Mouse (Mus musculus): ENCODE results near the gene Mrps10. TPM values are rescaled to one million over a fixed set of nuclear protein-coding genes. Genes with fewer than 3 reads are reported as not detected.

Gene Mrps10
- polyA plus RNA-seq, 1 experiment, result 28.8 TPM

Other genes with a start within 250 kb of the Mrps10 start
- gene Guca1b, start 16.5 kb downstream of the Mrps10 start, polyA plus RNA-seq (2012; rRNA removed), result 0.65 and 0.71 TPM in 2 replicates
- 1.4 and 1.6 TPM in 2 replicates for gene Guca1a, start 31.7 kb downstream of the Mrps10 start, polyA plus RNA-seq (2012; rRNA removed)
- gene AI661453, start 67.7 kb downstream of the Mrps10 start, polyA plus RNA-seq (2012; rRNA removed), result 1.6 and 1.8 TPM in 2 replicates
- 3.9 and 4.3 TPM in 2 replicates for gene 1700001C19Rik, start 68.5 kb downstream of the Mrps10 start, polyA plus RNA-seq (2012; rRNA removed)
- 22.7 and 23.1 TPM in 2 replicates for gene Taf8, start 133.4 kb downstream of the Mrps10 start, polyA plus RNA-seq (2012; rRNA removed)
- 164 and 194 TPM in 2 replicates for gene Ccnd3, start 136.2 kb downstream of the Mrps10 start, polyA plus RNA-seq (2012; rRNA removed)
- 9.5 and 9.8 TPM in 2 replicates for gene Bysl, start 242.6 kb downstream of the Mrps10 start, polyA plus RNA-seq (2012; rRNA removed)
- gene Med20, start 242.7 kb downstream of the Mrps10 start, polyA plus RNA-seq (2012; rRNA removed), result 28.7 and 35.4 TPM in 2 replicates
- gene Gm20517, start 242.7 kb downstream of the Mrps10 start, polyA plus RNA-seq (2012; rRNA removed), result 0.81 and 1.2 TPM in 2 replicates

Measured in gonadal fat pad, adult 2 months (tissue).